Comparison of ENCODE assay signal across 13 mouse cellular contexts in the genomic region with DNA sequence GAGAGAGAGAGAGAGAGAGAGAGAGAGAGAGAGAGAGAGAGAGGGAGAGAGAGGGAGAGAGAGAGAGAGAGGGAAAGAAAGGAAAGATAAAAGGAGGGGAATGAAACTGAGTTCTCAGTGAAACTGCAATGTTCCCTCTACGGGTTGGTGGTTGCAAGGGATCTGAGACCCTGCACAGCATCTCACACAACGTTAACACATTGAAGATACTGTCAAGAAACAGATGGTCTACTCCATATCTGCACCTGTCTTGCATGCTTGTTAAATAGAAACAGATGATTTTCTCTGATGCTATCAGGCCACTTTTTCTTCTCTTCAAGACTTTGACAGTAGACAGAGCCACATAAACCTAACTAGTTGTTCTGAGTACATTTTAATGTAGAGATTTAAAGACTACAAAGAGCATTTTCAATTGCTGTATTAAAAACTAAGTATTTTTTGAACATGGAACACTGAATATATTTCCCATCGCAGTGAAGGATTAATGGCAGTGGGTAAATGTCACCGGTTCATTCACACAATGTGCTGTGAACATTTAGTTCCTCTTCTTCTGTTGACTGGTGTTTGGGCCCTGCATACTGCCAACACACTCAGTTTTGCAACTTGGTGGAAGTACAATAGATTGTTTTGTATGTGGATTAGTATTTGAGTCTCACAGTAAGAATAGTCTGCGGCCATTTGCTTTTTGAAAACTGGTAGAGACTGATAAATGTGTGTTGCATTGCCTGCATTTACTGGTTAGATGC.
"Had no signal": no experiment of that assay in that cellular context is flagged by ENCODE, and none has a peak within 500 bp of the region (broad histone marks: within the 10 kb centered on the region; RNA-seq: fewer than 3 reads in every experiment).

No protein-coding gene starts in this region.

- H3K36me3 ChIP-seq: limb, embryonic 13.5 days; liver, embryonic 15.5 days; midbrain, embryonic 12.5 days; neural tube, embryonic 13.5 days had no signal

- H3K9ac ChIP-seq: limb, embryonic 13.5 days; liver, embryonic 15.5 days; midbrain, embryonic 12.5 days; neural tube, embryonic 13.5 days had no signal

- DNase-seq: kidney, postnatal 10 days; kidney, postnatal 4 days; left cerebral cortex, postnatal 4 days; lung, adult 2 months; lung, postnatal 36 days; right cerebral cortex, postnatal 14 days; thymus, postnatal 4 days had no signal

- ATAC-seq: lung, postnatal 0 days had no signal

- H3K27me3 ChIP-seq: limb, embryonic 13.5 days; liver, embryonic 15.5 days; midbrain, embryonic 12.5 days; neural tube, embryonic 13.5 days had no signal

- H3K4me2 ChIP-seq: limb, embryonic 13.5 days; liver, embryonic 15.5 days; midbrain, embryonic 12.5 days; neural tube, embryonic 13.5 days had no signal

- H3K4me3 ChIP-seq: layer of hippocampus, adult 2 months; limb, embryonic 13.5 days; liver, embryonic 15.5 days; midbrain, embryonic 12.5 days; neural tube, embryonic 13.5 days had no signal

- H3K9me3 ChIP-seq: limb, embryonic 13.5 days; liver, embryonic 15.5 days; midbrain, embryonic 12.5 days; neural tube, embryonic 13.5 days had no signal

- H3K27ac ChIP-seq: layer of hippocampus, adult 2 months; limb, embryonic 13.5 days; liver, embryonic 15.5 days; midbrain, embryonic 12.5 days; neural tube, embryonic 13.5 days had no signal

- H3K4me1 ChIP-seq: limb, embryonic 13.5 days; liver, embryonic 15.5 days; midbrain, embryonic 12.5 days; neural tube, embryonic 13.5 days had no signal
